Mouse (Mus musculus) cerebellum, postnatal 25 days (tissue): ENCODE measurements around the gene Gm21974.

Experiments
- DNase-seq, 2 experiments: peaks; one replicate each; pipeline ENCODE4 v3.0.0; 2021; ENCODE audit warnings: mixed read lengths in 2 of 2

Gm21974 gene

DNA sequence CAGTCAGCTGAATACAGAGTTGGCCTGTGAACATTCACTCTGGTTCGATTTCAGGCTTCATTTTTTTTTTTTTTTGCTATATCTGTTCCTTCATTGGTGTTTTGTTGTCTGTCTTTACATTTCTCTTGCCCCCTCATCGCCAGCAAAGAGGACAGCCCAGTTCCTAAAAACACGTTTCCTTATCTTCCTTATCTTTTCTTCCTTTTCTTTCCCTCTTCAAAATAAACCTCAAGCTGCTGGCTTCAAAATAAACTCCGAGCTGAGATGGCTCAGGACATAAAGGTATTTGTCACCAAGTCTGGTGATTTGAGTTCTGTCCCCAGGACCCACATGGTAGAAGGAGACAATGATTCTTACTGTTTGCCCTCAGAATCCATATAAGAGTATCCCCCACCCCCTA, 17.7 kb upstream of the Gm21974 start:
- no peak for DNase-seq

DNA sequence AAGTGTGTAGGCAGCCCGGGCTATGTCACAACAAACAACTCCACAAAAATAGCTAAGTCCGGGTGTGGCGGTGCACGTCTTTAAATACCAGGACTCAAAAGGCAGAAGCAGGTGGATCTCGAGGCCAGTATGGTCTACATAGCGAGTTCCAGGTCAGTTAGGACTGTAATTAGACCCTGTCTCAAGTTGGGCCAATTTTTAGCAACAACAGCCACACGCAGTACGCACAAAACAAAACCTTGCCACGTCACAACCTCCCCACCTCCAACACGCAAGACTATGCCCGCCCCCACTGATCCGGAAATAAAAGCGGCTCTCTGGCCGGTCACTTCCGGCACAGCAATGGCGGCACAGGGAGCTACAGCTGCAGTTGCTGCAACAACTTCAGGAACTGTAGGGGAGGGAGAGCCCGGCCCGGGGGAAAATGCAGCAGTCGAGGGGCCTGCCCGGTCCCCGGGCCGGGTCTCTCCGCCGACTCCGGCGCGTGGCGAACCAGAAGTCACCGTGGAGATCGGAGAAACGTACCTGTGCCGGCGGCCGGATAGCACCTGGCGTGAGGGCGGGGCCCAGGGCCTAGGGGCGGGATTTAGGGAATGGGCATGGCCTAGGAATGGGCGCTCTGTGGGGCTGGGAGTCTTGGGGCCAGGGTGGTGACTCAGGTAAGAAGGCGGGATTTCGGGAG, 17.1 kb upstream of the Gm21974 start, which contains the start of gene Kat8:
Gene Kat8 (plus strand): TSS at position 327 of the 682 bp plus-strand sequence.
- DNase-seq: peak; percentile 91 to 93

DNA sequence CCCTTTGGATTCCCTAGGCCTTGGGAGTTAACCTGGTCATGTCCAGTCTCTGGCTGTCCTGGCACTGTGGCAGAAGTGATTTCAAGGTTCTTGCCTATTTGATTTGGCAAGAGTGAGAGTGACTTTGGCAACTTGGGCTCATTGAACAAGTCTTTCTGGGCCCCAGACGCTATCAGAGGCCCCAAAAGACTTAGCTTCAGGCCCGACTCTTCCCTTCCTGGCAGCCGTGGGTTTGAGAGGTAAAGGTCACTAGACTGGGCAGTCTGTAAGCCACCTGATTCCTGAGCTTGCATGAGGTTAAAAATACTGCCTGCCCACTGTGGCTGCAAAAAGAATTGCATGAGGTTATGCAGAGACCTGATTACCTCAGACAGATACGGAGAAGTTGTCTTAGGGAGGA, 13.4 kb upstream of the Gm21974 start:
- no peak for DNase-seq

GRCm38 (mm10) chr7:127907939-127908338, 12.7 kb upstream of the Gm21974 start:
- no peak for DNase-seq

- peak; percentile 81 to 85 for DNase-seq
Measured at GRCm38 (mm10) chr7:127903971-127904796, 8.9 kb upstream of the Gm21974 start, which contains the start of gene Bckdk. Gene Bckdk, plus strand, starts transcription at chr7:127904082.

DNA sequence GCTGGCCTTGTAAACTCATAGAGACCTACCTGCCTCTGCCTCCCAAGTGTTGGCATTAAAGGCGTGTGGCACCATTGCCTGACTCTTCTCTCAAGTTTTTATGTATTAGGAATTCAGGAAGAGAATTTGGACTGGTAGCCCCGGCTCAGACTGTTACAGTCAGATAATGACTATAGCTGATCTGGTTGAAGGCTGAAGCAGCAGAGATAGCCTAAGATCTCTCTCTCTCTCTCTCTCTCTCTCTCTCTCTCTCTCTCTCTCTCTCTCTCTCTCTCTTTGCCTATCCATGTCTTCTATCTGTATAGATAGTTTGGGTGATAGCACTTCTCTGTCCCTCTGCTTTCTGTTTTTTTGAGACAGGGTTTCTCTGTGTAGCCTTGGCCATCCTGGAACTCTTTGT, 6.5 kb upstream of the Gm21974 start:
- DNase-seq: no peak

DNA sequence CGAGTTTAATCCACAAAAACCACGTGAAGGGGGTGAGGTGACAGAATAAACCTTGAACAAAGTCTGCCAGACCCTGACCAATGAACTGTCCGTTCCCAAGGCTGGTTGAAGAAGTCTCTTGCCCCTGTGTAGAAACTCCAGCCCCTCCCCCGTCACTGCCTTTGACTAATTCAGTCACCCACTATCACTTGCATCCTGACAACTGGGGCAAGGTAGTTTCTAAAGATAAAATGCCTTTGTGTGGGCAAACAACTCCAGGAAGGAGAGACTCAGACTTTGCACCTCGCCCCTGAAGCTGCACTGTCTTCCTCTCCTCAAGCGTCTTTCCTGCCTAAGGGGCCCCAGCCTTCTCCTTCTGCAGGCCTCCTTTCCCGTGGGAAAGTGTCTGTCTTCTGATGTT, 4.7 kb upstream of the Gm21974 start:
- DNase-seq: no peak

- no peak for DNase-seq
Measured at GRCm38 (mm10) chr7:127898179-127898956, 3.1 kb upstream of the Gm21974 start.

DNA sequence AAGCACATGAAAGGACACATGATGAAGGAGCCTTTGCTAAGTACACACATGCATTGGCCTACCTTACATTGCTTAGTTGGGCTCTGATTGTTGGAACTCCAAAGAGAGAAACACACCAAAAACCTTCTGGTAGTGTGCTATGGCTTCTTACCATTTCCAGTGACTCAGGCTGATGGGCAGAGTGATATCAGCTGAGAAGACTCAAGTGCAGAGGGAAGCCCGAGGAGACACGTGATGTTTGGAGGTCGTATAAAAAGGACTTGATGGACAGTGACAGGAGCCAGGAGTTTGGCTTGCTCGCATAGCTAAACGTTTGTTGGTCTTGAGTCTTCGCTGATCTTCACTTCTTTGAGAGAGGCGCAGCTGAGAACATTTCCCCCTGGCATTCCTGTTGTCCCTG, 2.3 kb upstream of the Gm21974 start:
- DNase-seq: no peak

GRCm38 (mm10) chr7:127896384-127896783, 1.1 kb upstream of the Gm21974 start:
- DNase-seq: peak; percentile 71 to 86

DNA sequence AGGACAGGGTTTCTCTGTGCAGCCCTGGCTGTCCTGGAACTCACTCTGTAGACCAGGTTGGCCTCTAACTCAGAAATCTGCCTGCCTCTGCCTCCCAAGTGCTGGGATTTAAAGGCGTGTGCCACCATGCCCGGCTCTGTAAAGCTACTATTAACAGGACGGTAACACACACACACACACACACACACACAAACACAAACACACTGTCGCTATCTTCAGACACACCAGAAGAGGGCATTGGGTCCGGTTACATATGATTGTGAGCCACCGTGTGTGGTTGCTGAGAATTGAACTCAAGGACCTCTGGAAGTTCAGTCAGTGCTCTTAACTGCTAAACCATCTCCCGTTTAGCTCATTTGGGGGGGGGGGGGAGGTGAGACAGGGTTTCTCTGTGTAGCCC, 637 bp upstream of the Gm21974 start:
- DNase-seq: peak in 1 of 2 experiments; percentile 28

DNA sequence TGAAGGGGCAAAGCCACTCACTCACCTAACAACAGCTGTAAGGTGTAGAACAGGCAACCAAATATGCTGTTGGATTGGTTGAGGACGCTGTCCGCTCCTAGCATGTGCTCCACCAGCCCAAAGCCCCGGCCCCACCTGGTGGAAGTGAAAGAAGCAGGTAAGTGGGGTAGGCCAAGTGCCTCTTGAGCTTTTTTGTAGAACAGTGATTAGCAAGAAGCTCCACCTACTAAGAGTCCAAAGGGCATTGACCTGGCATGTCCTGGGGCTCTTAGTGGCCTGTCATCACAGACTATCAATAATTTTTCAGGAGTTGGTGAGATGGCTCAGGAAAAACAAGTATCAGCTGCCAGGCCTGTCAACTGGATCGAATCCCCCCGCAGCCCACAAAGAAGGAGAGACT, 774 bp downstream of the Gm21974 start:
- no peak for DNase-seq

DNA sequence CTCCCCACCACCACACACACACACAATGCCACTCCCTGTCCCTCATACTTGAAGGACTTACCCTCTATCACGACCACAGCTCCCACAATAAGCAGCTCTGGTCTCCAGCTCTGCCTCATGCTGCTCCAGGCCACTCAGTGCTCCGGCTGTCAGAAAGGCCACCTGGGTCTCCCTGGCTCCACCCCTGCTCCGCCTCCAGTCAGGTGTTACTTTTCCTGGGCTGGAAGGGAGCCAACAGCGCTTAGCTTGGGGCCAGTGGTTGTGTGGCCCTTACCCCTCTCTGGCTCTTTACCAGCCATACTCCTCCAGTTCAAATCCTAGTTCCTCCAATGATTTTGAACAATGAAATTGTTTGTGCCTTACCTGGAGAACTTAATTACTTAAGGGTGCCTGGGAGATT, 4.5 kb downstream of the Gm21974 start, which contains the start of gene Prss53:
Gene Prss53 (minus strand): TSS at position 173 of the 400 bp plus-strand sequence.
- peak in 1 of 2 experiments; percentile 49 for DNase-seq

DNA sequence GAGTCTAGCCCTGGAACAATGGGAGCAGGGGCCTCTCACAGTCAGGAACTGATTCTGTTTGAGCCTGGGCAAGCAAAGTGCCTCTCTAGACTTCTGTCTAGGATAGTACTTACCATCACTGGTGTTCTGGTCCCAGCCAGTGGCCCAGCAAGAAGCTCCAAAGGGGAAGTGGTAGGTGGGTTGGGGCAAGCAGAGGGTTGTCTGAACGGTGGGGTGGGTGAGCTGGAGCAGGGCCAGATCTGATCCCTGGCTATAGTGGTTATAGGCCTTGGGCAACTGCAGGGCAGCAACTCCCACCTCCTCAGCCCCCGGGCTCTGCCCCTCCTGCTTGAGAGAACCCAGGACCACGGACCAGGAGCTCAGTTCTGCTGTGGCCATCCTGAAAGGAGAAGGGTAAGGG, 6.4 kb downstream of the Gm21974 start:
- no peak for DNase-seq

DNA sequence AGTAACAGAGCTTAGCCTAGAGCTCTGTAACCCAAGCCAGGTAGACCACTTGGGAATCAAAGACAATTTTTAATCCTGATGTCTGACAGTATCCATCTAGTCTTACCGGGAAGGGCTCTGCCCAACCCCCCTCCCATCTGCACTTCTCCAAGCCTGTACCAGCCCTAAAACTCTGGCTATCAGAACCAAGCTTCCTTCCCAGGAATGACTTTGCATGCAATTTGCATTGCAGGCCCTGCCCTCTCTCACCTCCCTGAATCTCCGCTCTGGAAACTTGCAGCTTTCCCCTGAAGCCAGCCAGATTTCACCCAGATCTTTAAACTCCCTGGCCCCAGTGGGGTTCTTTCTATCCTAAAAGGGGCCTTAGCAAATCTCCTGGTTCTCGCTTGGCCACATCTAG, 7.5 kb downstream of the Gm21974 start:
- DNase-seq: no peak

DNA sequence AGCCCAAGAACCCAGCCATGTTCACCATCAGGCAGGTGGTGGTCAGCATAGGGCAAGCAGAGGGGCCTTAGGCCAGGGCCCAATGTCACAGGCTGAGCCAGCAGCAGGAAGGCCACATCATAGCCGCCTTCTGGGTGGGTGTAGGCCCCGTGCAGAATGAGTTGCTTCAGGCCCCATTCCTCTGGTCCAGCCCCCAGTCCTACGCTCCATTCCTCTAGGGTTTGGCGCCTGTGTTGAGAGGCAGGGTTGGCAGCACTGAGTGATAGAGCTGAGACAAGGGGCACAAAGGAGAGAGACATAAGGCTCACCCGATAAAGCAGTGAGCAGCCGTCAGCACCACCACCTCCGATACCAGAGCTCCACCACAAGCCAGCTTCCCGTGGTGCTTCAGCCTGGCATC, 8.1 kb downstream of the Gm21974 start:
- no peak for DNase-seq

- DNase-seq: no peak
Measured at GRCm38 (mm10) chr7:127886551-127886950, 8.7 kb downstream of the Gm21974 start.

- DNase-seq: no peak
Measured at GRCm38 (mm10) chr7:127885951-127886350, 9.3 kb downstream of the Gm21974 start.

DNA sequence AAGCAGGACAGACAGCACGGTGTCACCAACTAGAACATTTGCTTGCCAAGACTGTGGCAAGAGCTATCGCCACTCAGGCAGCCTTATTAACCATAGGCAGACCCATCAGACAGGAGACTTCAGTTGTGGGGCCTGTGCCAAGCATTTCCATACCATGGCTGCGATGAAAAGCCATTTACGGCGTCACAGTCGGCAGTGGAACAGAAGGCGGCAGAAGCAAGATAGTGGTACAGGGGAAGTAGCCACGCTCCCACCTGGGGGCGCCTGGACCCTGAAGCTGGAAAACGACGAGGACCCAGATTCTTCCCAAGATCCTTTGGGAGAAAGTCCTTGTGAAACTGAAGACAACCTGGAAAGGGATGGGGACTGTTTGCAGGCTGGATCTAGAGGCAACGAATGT, 14.8 kb downstream of the Gm21974 start:
- DNase-seq: no peak

DNA sequence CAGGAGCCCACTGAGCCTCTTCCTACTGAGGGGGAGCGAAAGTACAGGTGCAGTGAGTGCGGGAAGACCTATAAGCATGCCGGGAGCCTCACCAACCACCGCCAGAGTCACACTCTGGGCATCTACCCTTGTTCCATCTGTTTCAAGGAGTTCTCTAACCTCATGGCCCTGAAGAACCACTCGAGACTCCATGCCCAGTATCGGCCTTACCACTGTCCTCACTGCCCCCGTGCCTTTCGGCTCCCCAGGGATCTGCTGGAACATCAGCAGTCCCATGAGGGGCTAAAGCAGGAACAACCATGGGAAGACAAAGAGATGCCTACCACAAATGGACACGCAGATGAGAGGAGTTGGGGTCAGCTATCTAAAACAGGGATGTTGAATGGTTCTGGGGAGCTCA, 16.0 kb downstream of the Gm21974 start:
- no peak for DNase-seq

DNA sequence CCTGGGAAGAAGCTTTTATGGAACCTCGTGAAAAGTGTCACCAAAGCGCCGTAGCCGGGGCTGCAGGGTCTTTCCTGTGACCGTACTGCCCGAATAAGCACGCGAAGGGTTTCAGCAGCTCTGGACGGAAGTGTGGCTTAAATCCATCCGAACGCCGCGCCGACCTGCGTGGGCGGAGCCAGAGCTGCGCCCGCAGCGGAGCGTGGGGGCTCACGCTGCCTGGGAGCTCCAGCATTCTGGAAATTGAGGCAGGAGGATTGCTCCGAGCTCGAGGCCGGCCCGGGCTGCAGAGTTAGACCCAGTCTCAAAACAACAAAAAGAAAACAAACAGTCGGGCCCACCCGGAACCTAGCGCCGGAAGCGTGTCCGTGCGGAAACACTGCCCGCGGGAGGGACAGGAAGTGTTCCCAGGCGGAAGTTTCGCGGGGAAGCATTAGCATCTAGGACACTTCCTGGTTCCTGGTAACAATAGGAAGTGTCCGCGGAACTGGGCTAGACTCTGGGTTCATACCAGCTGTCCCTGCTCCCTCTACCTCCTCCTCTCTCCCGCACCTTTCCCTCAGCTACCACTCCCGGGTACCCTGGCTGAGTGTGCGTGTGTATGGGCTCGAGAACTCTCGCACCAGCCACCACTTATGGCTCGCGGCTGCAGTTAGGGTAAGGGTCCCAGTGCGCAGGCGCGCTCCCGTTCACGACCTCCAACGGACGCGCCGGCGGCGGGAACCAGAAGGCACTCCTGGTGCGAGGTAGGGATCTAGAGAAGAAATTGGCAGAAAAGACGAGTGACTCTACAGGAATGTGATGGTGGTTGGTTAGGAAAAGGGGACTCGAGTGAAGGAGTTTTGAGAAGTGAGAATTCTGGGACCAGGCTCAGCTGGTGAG, 18.5 kb downstream of the Gm21974 start, which contains the start of gene Zfp668:
Gene Zfp668 (minus strand): TSS at position 362 of the 882 bp plus-strand sequence.
- DNase-seq: peak; percentile 91 to 93

DNA sequence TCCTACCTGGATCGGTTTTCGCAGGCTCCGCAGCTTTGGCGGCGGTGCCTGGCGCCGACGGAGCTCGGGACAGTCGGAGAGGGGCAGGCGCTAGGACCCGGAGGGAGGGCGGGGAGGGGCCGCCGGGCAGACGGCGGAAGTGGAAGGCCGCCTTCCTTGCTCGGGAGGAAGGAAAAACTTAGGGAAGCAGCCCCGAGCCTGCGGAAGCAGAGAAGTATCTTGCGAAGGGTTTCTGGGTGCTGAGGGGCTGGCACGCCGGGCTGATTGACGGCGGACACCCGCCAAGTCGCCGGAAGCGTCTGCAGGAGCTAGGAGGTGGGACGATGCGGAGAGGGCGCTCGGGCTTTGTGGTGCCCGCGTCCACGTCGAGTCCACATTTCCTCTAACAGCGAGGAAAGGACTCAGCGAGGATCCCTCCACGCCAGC, 19.2 kb downstream of the Gm21974 start, which contains the start of gene Zfp646:
Gene Zfp646 (plus strand): TSS at position 181 of the 426 bp plus-strand sequence.
- peak in 1 of 2 experiments; percentile 91 for DNase-seq
